Comparison of ENCODE assay signal across 8 mouse cellular contexts in genomic region chr19:47937443-47938406, GRCm38 (mm10). TPM values are rescaled to one million over a fixed set of nuclear protein-coding genes. Genes with fewer than 3 reads are reported as not detected.
DNase-seq lines count a peak whose midpoint lies in the region; ATAC-seq lines count a peak whose summit lies in the region.

Gene Cfap58, plus strand, starts transcription at chr19:47937675.

- peak; percentile 47 to 69 for DNase-seq in cerebellum, postnatal 25 days
- peak; percentile 55 for DNase-seq in adrenal gland, adult 2 months
- DNase-seq in liver, result peak; percentile 68
- peak; percentile 74 to 75 for DNase-seq in spleen, postnatal 36 days (ENCODE audit: low spot score in 2 of 2)

- peak within 1 kb of the TSS; percentile 43 for H3K4me3 ChIP-seq in forebrain, embryonic 13.5 days
- H3K4me3 ChIP-seq in hindbrain, embryonic 15.5 days, result peak within 1 kb of the TSS; percentile 40
- peak within 1 kb of the TSS; percentile 35 for H3K4me3 ChIP-seq in midbrain, embryonic 16.5 days (ENCODE audit: low read depth, low read length)

- peak within 1 kb of the TSS; percentile 65 for H3K4me2 ChIP-seq in forebrain, embryonic 13.5 days
- peak within 1 kb of the TSS; percentile 65 for H3K4me2 ChIP-seq in hindbrain, embryonic 15.5 days
- peak within 1 kb of the TSS; percentile 66 for H3K4me2 ChIP-seq in midbrain, embryonic 16.5 days (ENCODE audit: low read length)

- H3K27me3 ChIP-seq in forebrain, embryonic 13.5 days, result no peaks in the 10 kb centered on the region
- no peaks in the 10 kb centered on the region for H3K27me3 ChIP-seq in hindbrain, embryonic 15.5 days
- H3K27me3 ChIP-seq in midbrain, embryonic 16.5 days (ENCODE audit: control insufficient read depth, insufficient read depth, low read depth, low read length), result peaks cover 3% of the 10 kb centered on the region

- no peaks in the 10 kb centered on the region for H3K36me3 ChIP-seq in forebrain, embryonic 13.5 days (ENCODE audit: poor library complexity, severe bottlenecking)
- H3K36me3 ChIP-seq in hindbrain, embryonic 15.5 days, result no peaks in the 10 kb centered on the region
- H3K36me3 ChIP-seq in midbrain, embryonic 16.5 days (ENCODE audit: control insufficient read depth, insufficient read depth, low read length), result no peaks in the 10 kb centered on the region

- ATAC-seq in cerebellum, adult (ENCODE audit: insufficient number of reproducible peaks, low FRiP score, low TSS enrichment), result no peak
- ATAC-seq in forebrain, embryonic 13.5 days, result peak; percentile 91
- peak; percentile 90 for ATAC-seq in hindbrain, embryonic 15.5 days (ENCODE audit: low FRiP score, low read depth)
- peak; percentile 92 for ATAC-seq in midbrain, embryonic 16.5 days

- 3% methylated on average over 41 of the region's 41 CpGs for WGBS in forebrain, embryonic 13.5 days
- 3% methylated on average over 41 of the region's 41 CpGs for WGBS in hindbrain, embryonic 15.5 days
- WGBS in midbrain, embryonic 16.5 days, result 3% methylated on average over 41 of the region's 41 CpGs

- peak within 1 kb of the TSS; percentile 53 for H3K9ac ChIP-seq in forebrain, embryonic 13.5 days
- H3K9ac ChIP-seq in hindbrain, embryonic 15.5 days, result peak within 1 kb of the TSS; percentile 34
- H3K9ac ChIP-seq in midbrain, embryonic 16.5 days (ENCODE audit: low read depth, low read length), result peak within 1 kb of the TSS; percentile 53

- no peaks in the 10 kb centered on the region for H3K9me3 ChIP-seq in forebrain, embryonic 13.5 days (replicated peaks)
- no peaks in the 10 kb centered on the region for H3K9me3 ChIP-seq in hindbrain, embryonic 15.5 days
- no peaks in the 10 kb centered on the region for H3K9me3 ChIP-seq in midbrain, embryonic 16.5 days (replicated peaks; ENCODE audit: control insufficient read depth, low read length, poor library complexity, severe bottlenecking)

- H3K4me1 ChIP-seq in forebrain, embryonic 13.5 days, result peaks cover 15% of the 10 kb centered on the region
- peaks cover 6% of the 10 kb centered on the region for H3K4me1 ChIP-seq in hindbrain, embryonic 15.5 days (replicated peaks)
- no peaks in the 10 kb centered on the region for H3K4me1 ChIP-seq in midbrain, embryonic 16.5 days (ENCODE audit: control insufficient read depth, insufficient read depth, low read length)

- no peak within 1 kb of the TSS for H3K27ac ChIP-seq in forebrain, embryonic 13.5 days
- H3K27ac ChIP-seq in hindbrain, embryonic 15.5 days (replicated peaks), result peak within 1 kb of the TSS; percentile 71
- H3K27ac ChIP-seq in midbrain, embryonic 16.5 days (ENCODE audit: low read length), result peak within 1 kb of the TSS; percentile 18

RNA-seq across cellular contexts. Expression of gene Cfap58, which starts in this region (rescaled TPM):
- total RNA-seq in adrenal gland, adult 2 months (2021), result not detected
- polyA plus RNA-seq in adrenal gland, adult 2 months (2012; rRNA removed), result not detected in 2 replicates
- polyA plus RNA-seq in forebrain, embryonic 13.5 days (2015; fragmentation: Nextera tagmentation; extraction: Ambion mirVana), result 0.21 and 0.49 TPM in 2 replicates
- 0.63 and 0.95 TPM in 2 replicates for polyA plus RNA-seq in hindbrain, embryonic 15.5 days (2015; fragmentation: Nextera tagmentation; extraction: Ambion mirVana)
- polyA plus RNA-seq in midbrain, embryonic 16.5 days (2015; fragmentation: Nextera tagmentation; extraction: Ambion mirVana), result 0.57 and 0.90 TPM in 2 replicates

Comparison
In these comparisons a context has a peak if more than half of its experiments do, and no peak if none do; other contexts are left out.
1. Peak in DNase-seq in adrenal gland, adult 2 months; RNA of the gene not detected or under 1 TPM.
2. Peak in ATAC-seq, H3K4me3 ChIP-seq, H3K9ac ChIP-seq and H3K4me2 ChIP-seq in forebrain, embryonic 13.5 days; RNA of the gene not detected or under 1 TPM.
3. Peak in ATAC-seq, H3K4me3 ChIP-seq, H3K27ac ChIP-seq, H3K9ac ChIP-seq and H3K4me2 ChIP-seq in hindbrain, embryonic 15.5 days; RNA of the gene not detected or under 1 TPM.
4. Peak in ATAC-seq, H3K4me3 ChIP-seq, H3K27ac ChIP-seq, H3K9ac ChIP-seq and H3K4me2 ChIP-seq in midbrain, embryonic 16.5 days; RNA of the gene not detected or under 1 TPM.